Mouse (Mus musculus) kidney, postnatal 0 days (tissue): Measurements from ENCODE around the gene Tgif2. TPM values are rescaled to one million over a fixed set of nuclear protein-coding genes. Genes with fewer than 3 reads are reported as not detected.

ENCODE experiments used
- ATAC-seq: fragments of 200-750 bp; cut with Nextera tagmentation; replicated peaks from 2 replicates; pipeline ENCODE4 v1.8.0; 2017; ENCODE audit warnings: low read depth, moderate number of reproducible peaks, moderate TSS enrichment, moderate library complexity; ENCODE audit not compliant: low FRiP score
- DNase-seq: peaks from one replicate; pipeline ENCODE4 v3.0.0-alpha.2; 2016; ENCODE audit warnings: low spot score
- H3K27ac ChIP-seq: fragments of 300-500 bp; sonication (generic); 2 replicates; pipeline ENCODE4 v1.5.1; 2014; ENCODE audit warnings: mild to moderate bottlenecking
- H3K27me3 ChIP-seq: fragments of 300-500 bp; sonication (generic); 2 replicates; pipeline ENCODE4 v1.6.1; 2014; ENCODE audit warnings: low read length, mixed read lengths; ENCODE audit not compliant: insufficient read depth
- H3K36me3 ChIP-seq: fragments of 300-500 bp; sonication (generic); 2 replicates; pipeline ENCODE4 v1.6.1; 2014; ENCODE audit warnings: low read length, mixed read lengths; ENCODE audit not compliant: insufficient read depth
- H3K4me1 ChIP-seq: fragments of 300-500 bp; sonication (generic); replicated peaks from 2 replicates; pipeline ENCODE4 v1.6.1; 2014; ENCODE audit warnings: antibody characterized with exemption, low read length, mixed read lengths; ENCODE audit not compliant: insufficient read depth
- H3K4me2 ChIP-seq: fragments of 300-500 bp; sonication (generic); 2 replicates; pipeline ENCODE4 v1.6.1; 2014; ENCODE audit warnings: mild to moderate bottlenecking, low read length, moderate library complexity, mixed read lengths
- H3K4me3 ChIP-seq: fragments of 300-500 bp; sonication (generic); replicated peaks from 2 replicates; pipeline ENCODE4 v1.5.1; 2014; ENCODE audit warnings: low read depth, low read length
- H3K9ac ChIP-seq: fragments of 300-500 bp; sonication (generic); 2 replicates; pipeline ENCODE4 v1.6.1; 2014; ENCODE audit warnings: low read depth, low read length
- H3K9me3 ChIP-seq: fragments of 300-500 bp; sonication (generic); replicated peaks from 2 replicates; pipeline ENCODE4 v1.6.1; 2016; ENCODE audit warnings: low read length, inconsistent platforms, mixed read lengths
- CTCF ChIP-seq: IDR thresholded peaks from 2 replicates; pipeline ENCODE4 v1.5.1; 2016; ENCODE audit warnings: antibody characterized with exemption, low read depth, mild to moderate bottlenecking, moderate library complexity
- WGBS: fragments of 180-500 bp; shearing (Covaris S2); extraction: QIAGEN DNeasy Blood & Tissue Kit; methylation state at CpG from one replicate; pipeline ENCODE4 v1.1.7; 2014; 5-methylcytosine and 5-hydroxymethylcytosine counted together
- polyA plus RNA-seq: library from polyadenylated mRNA; unstranded; fragments of >200 nt; fragmentation: Nextera tagmentation; extraction: Ambion mirVana; gene quantifications from 2 replicates; pipeline ENCODE4 v1.2.1, GENCODE M21; 2015

The Tgif2 gene
- polyA plus RNA-seq, 1 experiment from 2014 or later = 38.2 TPM

DNA sequence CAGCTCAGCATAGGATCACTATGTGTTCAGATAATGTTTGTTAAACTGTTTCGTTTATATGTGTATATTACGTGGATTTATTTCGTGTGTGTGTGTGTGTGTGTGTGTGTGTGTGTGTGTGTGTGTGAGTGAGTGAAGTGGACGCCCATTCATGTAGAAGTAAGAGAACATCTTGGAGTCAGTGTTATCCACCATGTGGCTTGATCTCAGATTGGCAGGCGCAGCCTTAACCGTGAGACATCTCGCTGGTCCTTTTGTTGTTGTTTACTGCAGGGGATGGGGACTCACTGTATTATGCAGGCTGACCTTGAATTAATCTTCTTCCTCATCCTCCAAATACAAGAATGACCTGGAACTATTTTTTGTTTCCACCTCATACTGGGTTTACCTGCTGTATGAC is 29.7 kb downstream of the Tgif2 start:
- H3K4me1 ChIP-seq = peaks cover under 1% of the 10 kb centered on the region; the same call in 1 of the 2 replicates
- no peak overlapping the region for H3K4me2 ChIP-seq
- no peaks in the 10 kb centered on the region for H3K27me3 ChIP-seq
- TF ChIP-seq CTCF = no peak
- no peak for DNase-seq
- WGBS = 91% methylated on average over 7 of the region's 7 CpGs
- no peak overlapping the region for H3K9ac ChIP-seq
- H3K4me3 ChIP-seq = no peak overlapping the region
- H3K36me3 ChIP-seq = peaks cover 35% of the 10 kb centered on the region
- no peak for ATAC-seq
- H3K27ac ChIP-seq = no peak overlapping the region
- H3K9me3 ChIP-seq = no peaks in the 10 kb centered on the region

DNA sequence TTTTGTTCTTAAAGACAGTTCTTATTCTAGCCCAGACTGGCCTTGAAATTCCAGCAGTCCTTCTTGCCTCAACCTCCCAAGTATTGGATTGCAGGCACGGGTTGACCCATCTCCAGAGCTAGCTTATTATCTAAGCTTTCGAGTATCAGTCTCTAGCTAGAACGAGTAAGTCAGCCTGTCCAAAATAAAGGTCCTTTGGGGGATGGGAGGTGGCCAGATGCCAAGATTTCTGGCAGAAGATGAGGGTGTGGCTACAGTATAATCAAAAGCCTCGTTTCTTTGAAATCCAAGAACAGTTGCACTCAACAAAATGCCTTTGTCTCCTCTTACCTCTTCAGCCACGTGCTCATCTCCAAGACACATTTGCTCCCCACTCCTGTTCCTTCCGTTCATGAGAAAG is 30.7 kb downstream of the Tgif2 start:
- TF ChIP-seq CTCF = no peak
- ATAC-seq (no peak), DNase-seq (no peak)
- H3K4me3 ChIP-seq = no peak overlapping the region
- H3K27me3 ChIP-seq = no peaks in the 10 kb centered on the region
- no peak overlapping the region for H3K27ac ChIP-seq
- 40% methylated on average over 6 of the region's 6 CpGs for WGBS
- no peaks in the 10 kb centered on the region for H3K9me3 ChIP-seq
- H3K9ac ChIP-seq = no peak overlapping the region
- H3K4me2 ChIP-seq = no peak overlapping the region
- H3K4me1 ChIP-seq = no peaks in the 10 kb centered on the region
- H3K36me3 ChIP-seq = peaks cover 40% of the 10 kb centered on the region

DNA sequence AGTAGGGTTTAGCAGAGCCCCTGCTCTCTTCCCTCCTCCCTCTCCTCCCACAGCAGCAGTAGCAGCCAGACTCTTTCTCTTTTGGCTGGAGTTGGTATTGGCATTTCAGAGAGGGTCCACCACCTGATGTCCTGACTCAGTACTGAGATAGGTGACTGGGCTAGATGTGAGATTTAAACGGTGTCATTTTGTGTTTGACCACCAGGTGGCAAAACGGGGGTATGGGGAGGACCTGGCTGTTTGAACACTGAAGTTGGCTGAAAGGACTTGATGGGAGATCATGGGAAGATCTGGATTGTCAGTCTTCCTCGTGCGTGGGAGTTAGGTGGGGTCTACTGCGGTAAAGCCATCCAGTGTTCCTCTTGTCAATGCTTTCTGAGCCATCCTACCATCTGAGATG is 33.8 kb downstream of the Tgif2 start:
- ATAC-seq = 0 out of 2 replicates have a peak, but pooled peaks have one; percentile 41
- WGBS = 29% methylated on average over 5 of the region's 5 CpGs
- no peak overlapping the region for H3K4me3 ChIP-seq
- no peak overlapping the region for H3K9ac ChIP-seq
- H3K27ac ChIP-seq = no peak overlapping the region
- no peaks in the 10 kb centered on the region for H3K27me3 ChIP-seq
- H3K4me1 ChIP-seq = no peaks in the 10 kb centered on the region
- peaks cover 33% of the 10 kb centered on the region for H3K36me3 ChIP-seq
- no peak overlapping the region for H3K4me2 ChIP-seq
- DNase-seq = peak; percentile 74
- no peaks in the 10 kb centered on the region for H3K9me3 ChIP-seq
- peak; percentile 85 for TF ChIP-seq CTCF

DNA sequence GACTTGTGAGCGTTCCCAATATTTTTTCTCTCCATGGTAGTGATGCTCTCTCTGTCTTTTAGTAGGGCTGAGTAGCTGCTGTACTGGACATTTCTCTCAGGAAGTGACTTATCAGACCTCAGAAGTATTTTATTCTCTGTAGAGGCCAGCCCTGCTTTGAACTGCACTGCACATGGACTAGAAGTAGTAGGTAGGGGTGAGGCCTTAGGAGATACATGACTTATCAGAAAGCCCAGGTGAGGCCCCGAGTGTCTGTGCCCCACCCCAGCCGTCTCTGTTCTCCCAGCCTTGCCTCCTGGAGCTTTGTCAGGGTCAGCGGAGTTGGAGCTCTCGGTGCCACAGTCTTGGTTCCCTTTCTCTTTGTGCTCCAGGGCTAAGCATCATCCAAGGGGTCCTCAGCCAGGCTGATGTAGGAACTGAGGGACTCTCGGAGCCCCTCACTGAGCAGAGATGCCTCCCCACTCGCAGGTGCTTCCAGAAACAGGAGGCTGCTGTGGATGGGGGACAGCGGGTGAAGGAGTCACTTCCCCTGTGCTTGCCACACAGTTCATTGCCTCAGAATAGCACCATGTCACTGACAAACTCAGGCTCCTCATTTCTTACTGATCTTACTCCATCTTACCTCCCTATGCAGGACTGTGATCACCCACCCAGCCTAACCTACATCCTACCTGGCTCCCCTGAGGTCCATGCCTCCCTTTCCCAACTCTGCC is 34.4 kb downstream of the Tgif2 start:
- H3K27me3 ChIP-seq = no peaks in the 10 kb centered on the region
- 92% methylated on average over 8 of the region's 8 CpGs for WGBS
- H3K36me3 ChIP-seq = peaks cover 33% of the 10 kb centered on the region
- no peak for TF ChIP-seq CTCF
- no peak overlapping the region for H3K4me3 ChIP-seq
- DNase-seq (no peak), ATAC-seq (no peak)
- no peaks in the 10 kb centered on the region for H3K9me3 ChIP-seq
- no peak overlapping the region for H3K27ac ChIP-seq
- H3K9ac ChIP-seq = no peak overlapping the region
- no peaks in the 10 kb centered on the region for H3K4me1 ChIP-seq
- no peak overlapping the region for H3K4me2 ChIP-seq

DNA sequence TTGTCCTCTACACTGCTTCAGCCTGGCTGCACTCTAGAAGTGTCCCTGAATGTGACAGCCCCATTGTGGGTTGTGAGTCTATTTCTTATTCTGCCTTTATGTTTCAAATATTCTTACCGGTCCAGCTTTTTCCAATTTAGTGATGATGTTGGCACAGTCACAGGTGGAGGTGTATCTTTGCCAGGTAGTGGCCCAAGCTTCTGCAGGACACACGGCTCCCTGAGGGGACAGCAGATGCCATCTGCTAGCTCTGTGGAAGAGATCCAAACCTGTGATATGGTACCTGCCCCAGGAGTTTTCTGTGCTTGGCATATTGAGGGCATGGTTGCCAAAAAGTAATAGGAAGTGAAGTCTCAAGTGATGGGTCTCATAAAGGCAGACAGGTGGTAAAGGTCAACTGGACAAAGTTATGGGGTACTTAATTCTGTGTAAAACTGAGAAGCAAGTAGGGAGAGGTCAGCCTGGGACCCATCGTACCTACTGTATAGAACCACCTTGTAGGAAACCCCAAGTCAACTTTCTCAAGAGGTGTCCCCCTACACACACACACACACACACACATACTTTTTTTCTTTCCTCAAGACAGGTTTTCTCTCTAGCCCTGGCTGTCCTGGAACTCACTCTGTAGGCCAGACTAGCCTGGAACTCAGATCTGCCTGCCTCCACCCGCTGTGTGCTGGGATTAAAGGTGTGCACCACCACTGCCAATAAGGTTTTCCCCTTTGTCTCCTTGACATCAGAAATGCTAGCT is 35.1 kb downstream of the Tgif2 start:
- no peaks in the 10 kb centered on the region for H3K4me1 ChIP-seq
- H3K36me3 ChIP-seq = peaks cover 33% of the 10 kb centered on the region
- H3K9me3 ChIP-seq = no peaks in the 10 kb centered on the region
- TF ChIP-seq CTCF = no peak
- H3K4me3 ChIP-seq = no peak overlapping the region
- 89% methylated on average over 4 of the region's 4 CpGs for WGBS
- H3K4me2 ChIP-seq = no peak overlapping the region
- no peak overlapping the region for H3K27ac ChIP-seq
- DNase-seq (no peak), ATAC-seq (no peak)
- H3K27me3 ChIP-seq = no peaks in the 10 kb centered on the region
- H3K9ac ChIP-seq = no peak overlapping the region

DNA sequence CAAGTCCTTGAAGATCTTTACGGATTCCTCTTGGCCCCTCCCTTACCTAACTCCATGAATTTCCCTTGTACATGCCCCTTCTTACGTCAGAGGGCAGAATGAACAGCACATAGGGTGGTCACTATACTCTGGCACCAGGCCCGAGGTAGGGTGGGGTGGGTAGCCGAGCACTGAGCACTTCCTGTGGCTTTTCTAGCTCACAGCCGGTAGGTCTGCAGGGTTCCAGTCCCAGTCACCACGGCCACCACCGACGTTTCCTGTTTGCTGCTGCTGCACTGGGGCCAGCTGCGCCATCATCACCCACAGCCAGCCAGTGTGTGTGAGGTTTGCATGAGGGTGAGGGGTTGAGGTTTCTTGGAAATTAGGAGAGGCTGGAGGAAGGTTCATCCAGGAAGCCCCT is 37.9 kb downstream of the Tgif2 start:
- Histone ChIP-seq H3K4me1 (no peaks in the 10 kb centered on the region), H3K4me2 (no peak overlapping the region), H3K9me3 (no peaks in the 10 kb centered on the region), H3K4me3 (no peak overlapping the region), H3K9ac (no peak overlapping the region), H3K36me3 (peaks cover 20% of the 10 kb centered on the region), H3K27me3 (no peaks in the 10 kb centered on the region), H3K27ac (no peak overlapping the region)
- DNase-seq = no peak
- no peak for TF ChIP-seq CTCF
- ATAC-seq = no peak
- 58% methylated on average over 9 of the region's 9 CpGs for WGBS
